Mouse (Mus musculus): Measurements from ENCODE around the gene Pik3c2g. TPM values are rescaled to one million over a fixed set of nuclear protein-coding genes. Genes with fewer than 3 reads are reported as not detected.
A peak's percentile ranks its signal among the peaks of the same experiment; 100 is the strongest.

The Pik3c2g gene
- polyA plus RNA-seq, 1 experiment from 2014 or later: 0.54 TPM

- ATAC-seq (ENCODE audit: low FRiP score, low read depth): no peak
- 92% methylated on average over 21 of the region's 21 CpGs for whole genome bisulfite sequencing
- H3K36me3 ChIP-seq: no peaks in the 10 kb centered on the region
- no peaks in the 10 kb centered on the region for H3K27me3 ChIP-seq
- no peak overlapping the region for H3K4me3 ChIP-seq
- H3K4me2 ChIP-seq (replicated peaks): no peak overlapping the region
- H3K9ac ChIP-seq (replicated peaks): no peak overlapping the region
- no peaks in the 10 kb centered on the region for H3K4me1 ChIP-seq
- H3K27ac ChIP-seq (replicated peaks): no peak overlapping the region
- H3K9me3 ChIP-seq: no peaks in the 10 kb centered on the region
Measured at GRCm38 (mm10) chr6:139851705-139852603, 264.9 kb downstream of the Pik3c2g start.

- no peak for ATAC-seq (ENCODE audit: low FRiP score, low read depth)
- H3K4me2 ChIP-seq (replicated peaks): no peak overlapping the region
Measured at GRCm38 (mm10) chr6:139852836-139853235, 265.8 kb downstream of the Pik3c2g start.

DNA sequence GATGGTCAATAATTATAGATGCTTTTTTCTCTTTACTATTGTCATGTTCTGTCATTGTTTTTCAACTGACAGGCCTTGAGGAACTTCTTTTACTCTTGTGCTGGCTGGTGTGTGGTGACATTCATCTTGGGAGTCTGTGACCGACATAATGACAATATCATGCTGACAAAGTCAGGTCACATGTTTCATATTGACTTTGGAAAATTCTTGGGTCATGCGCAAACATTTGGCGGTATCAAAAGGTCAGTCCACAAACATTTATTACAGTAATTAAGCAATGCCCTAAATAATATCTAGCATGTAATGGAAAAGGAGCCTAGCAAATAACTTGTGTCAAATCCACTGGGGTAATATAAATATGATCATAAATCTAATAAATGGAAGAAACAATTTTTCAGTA lies 273.1 kb downstream of the Pik3c2g start:
- no peak for ATAC-seq (ENCODE audit: low FRiP score, low read depth)
- Histone ChIP-seq H3K9ac (replicated peaks) (no peak overlapping the region), H3K27ac (replicated peaks) (no peak overlapping the region), H3K36me3 (no peaks in the 10 kb centered on the region), H3K4me2 (replicated peaks) (no peak overlapping the region), H3K4me3 (no peak overlapping the region), H3K9me3 (no peaks in the 10 kb centered on the region), H3K27me3 (no peaks in the 10 kb centered on the region), H3K4me1 (no peaks in the 10 kb centered on the region)
- whole genome bisulfite sequencing: 89% methylated on average over 3 of the region's 3 CpGs

More at GRCm38 (mm10) chr6:139852836-139853235, 265.8 kb downstream of the Pik3c2g start:
- Histone ChIP-seq H3K4me3 (no peak overlapping the region), H3K9ac (replicated peaks) (no peak overlapping the region), H3K4me1 (no peaks in the 10 kb centered on the region), H3K9me3 (no peaks in the 10 kb centered on the region), H3K27me3 (no peaks in the 10 kb centered on the region), H3K36me3 (no peaks in the 10 kb centered on the region), H3K27ac (replicated peaks) (no peak overlapping the region)
- 94% methylated on average over 3 of the region's 3 CpGs for WGBS

GRCm38 (mm10) chr6:139861534-139861933 lies 274.5 kb downstream of the Pik3c2g start:
- no peaks in the 10 kb centered on the region for H3K36me3 ChIP-seq
- H3K9ac ChIP-seq (replicated peaks): no peak overlapping the region
- no peak overlapping the region for H3K4me3 ChIP-seq
- no peak for ATAC-seq (ENCODE audit: low FRiP score, low read depth)
- no peaks in the 10 kb centered on the region for H3K4me1 ChIP-seq
- no peak overlapping the region for H3K4me2 ChIP-seq (replicated peaks)
- H3K9me3 ChIP-seq: no peaks in the 10 kb centered on the region
- WGBS: 93% methylated on average over 2 of the region's 2 CpGs
- no peak overlapping the region for H3K27ac ChIP-seq (replicated peaks)
- no peaks in the 10 kb centered on the region for H3K27me3 ChIP-seq

- no peak overlapping the region for H3K4me2 ChIP-seq (replicated peaks)
- no peak overlapping the region for H3K27ac ChIP-seq (replicated peaks)
- no peak overlapping the region for H3K9ac ChIP-seq (replicated peaks)
- no peak for ATAC-seq (ENCODE audit: low FRiP score, low read depth)
- H3K9me3 ChIP-seq: no peaks in the 10 kb centered on the region
- WGBS: 90% methylated on average over 18 of the region's 18 CpGs
- no peaks in the 10 kb centered on the region for H3K36me3 ChIP-seq
- H3K27me3 ChIP-seq: no peaks in the 10 kb centered on the region
- no peak overlapping the region for H3K4me3 ChIP-seq
- no peaks in the 10 kb centered on the region for H3K4me1 ChIP-seq
Measured at GRCm38 (mm10) chr6:139865059-139865673, 278.1 kb downstream of the Pik3c2g start.

- no peak overlapping the region for H3K4me3 ChIP-seq
- H3K27me3 ChIP-seq: no peaks in the 10 kb centered on the region
- no peak overlapping the region for H3K27ac ChIP-seq (replicated peaks)
- no peak overlapping the region for H3K9ac ChIP-seq (replicated peaks)
- no peaks in the 10 kb centered on the region for H3K36me3 ChIP-seq
- H3K9me3 ChIP-seq: no peaks in the 10 kb centered on the region
- no peaks in the 10 kb centered on the region for H3K4me1 ChIP-seq
- ATAC-seq (ENCODE audit: low FRiP score, low read depth): peak; percentile 66
- no peak overlapping the region for H3K4me2 ChIP-seq (replicated peaks)
- WGBS: 48% methylated on average over 3 of the region's 3 CpGs
Measured at GRCm38 (mm10) chr6:139874418-139875176, 287.6 kb downstream of the Pik3c2g start.

DNA sequence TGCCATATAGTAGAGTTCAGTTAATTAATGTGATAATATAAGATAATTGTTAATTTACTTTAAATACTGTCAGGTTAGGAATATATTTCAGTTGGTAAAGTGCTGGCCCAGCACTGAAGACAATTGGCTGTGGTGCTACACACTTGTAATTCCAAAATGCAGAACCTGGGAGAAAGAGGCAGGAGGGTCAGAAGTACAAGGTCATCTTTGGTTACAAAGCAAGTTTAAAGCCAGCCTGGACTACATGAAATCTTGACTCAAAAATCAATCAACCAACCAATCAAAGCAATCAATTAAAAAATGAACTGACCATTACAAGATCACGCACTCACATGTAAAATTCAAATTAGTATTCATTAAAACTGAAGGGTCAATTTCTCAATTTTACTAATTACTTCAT lies 289.7 kb downstream of the Pik3c2g start:
- Histone ChIP-seq H3K4me1 (no peaks in the 10 kb centered on the region), H3K9ac (replicated peaks) (no peak overlapping the region), H3K27me3 (no peaks in the 10 kb centered on the region), H3K27ac (replicated peaks) (no peak overlapping the region), H3K9me3 (no peaks in the 10 kb centered on the region), H3K4me2 (replicated peaks) (no peak overlapping the region), H3K36me3 (no peaks in the 10 kb centered on the region), H3K4me3 (no peak overlapping the region)
- 89% methylated on average over 1 of the region's 1 CpGs for WGBS
- no peak for ATAC-seq (ENCODE audit: low FRiP score, low read depth)

GRCm38 (mm10) chr6:139877476-139878361 lies 290.7 kb downstream of the Pik3c2g start:
- Histone ChIP-seq H3K9me3 (no peaks in the 10 kb centered on the region), H3K4me2 (replicated peaks) (no peak overlapping the region), H3K27ac (replicated peaks) (no peak overlapping the region), H3K4me3 (no peak overlapping the region), H3K27me3 (no peaks in the 10 kb centered on the region), H3K36me3 (no peaks in the 10 kb centered on the region), H3K9ac (replicated peaks) (no peak overlapping the region), H3K4me1 (no peaks in the 10 kb centered on the region)
- 68% methylated on average over 6 of the region's 6 CpGs for WGBS
- ATAC-seq (ENCODE audit: low FRiP score, low read depth): no peak

DNA sequence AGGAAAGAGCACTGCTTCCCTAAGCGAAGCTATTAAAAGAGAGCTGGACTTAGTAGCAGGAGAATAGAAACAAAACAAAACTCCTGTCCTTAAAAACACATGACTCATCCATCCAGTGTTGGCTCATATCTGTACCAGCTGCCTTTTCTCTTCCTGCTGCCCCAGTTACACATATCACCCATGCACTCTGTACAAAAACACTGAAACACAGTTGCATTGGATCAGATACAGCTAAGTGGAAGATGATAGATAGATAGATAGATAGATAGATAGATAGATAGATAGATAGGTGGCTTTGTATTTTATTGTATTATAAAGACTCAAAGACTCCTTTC lies 291.3 kb downstream of the Pik3c2g start:
- H3K9me3 ChIP-seq: no peaks in the 10 kb centered on the region
- 80% methylated on average over 1 of the region's 1 CpGs for WGBS
- H3K9ac ChIP-seq (replicated peaks): no peak overlapping the region
- no peaks in the 10 kb centered on the region for H3K4me1 ChIP-seq
- no peaks in the 10 kb centered on the region for H3K36me3 ChIP-seq
- no peaks in the 10 kb centered on the region for H3K27me3 ChIP-seq
- no peak overlapping the region for H3K4me3 ChIP-seq
- H3K4me2 ChIP-seq (replicated peaks): no peak overlapping the region
- no peak for ATAC-seq (ENCODE audit: low FRiP score, low read depth)
- H3K27ac ChIP-seq (replicated peaks): no peak overlapping the region

DNA sequence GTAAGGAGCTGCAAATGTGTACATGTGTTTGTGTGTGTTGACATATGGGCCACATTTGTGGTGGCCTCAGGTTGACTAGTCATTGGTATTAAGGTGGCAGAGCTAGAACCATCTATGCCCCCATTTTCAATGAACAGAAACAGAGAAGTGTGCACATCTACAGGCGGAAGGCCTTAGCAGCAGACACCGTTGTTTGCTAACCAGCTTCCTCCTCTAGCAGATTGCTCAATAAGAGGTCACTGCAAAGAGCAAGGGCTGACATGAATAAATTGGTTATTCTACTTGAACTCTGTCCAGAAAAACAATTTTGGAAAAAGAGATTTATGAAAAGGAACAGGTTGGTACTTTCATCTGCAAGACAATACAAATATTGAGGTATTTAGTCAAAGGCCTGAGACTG lies 295.1 kb downstream of the Pik3c2g start:
- no peak overlapping the region for H3K4me2 ChIP-seq (replicated peaks)
- H3K27me3 ChIP-seq: no peaks in the 10 kb centered on the region
- H3K4me3 ChIP-seq: no peak overlapping the region
- no peaks in the 10 kb centered on the region for H3K9me3 ChIP-seq
- no peaks in the 10 kb centered on the region for H3K4me1 ChIP-seq
- no peak overlapping the region for H3K27ac ChIP-seq (replicated peaks)
- no peaks in the 10 kb centered on the region for H3K36me3 ChIP-seq
- 84% methylated on average over 2 of the region's 2 CpGs for WGBS
- H3K9ac ChIP-seq (replicated peaks): no peak overlapping the region
- no peak for ATAC-seq (ENCODE audit: low FRiP score, low read depth)

DNA sequence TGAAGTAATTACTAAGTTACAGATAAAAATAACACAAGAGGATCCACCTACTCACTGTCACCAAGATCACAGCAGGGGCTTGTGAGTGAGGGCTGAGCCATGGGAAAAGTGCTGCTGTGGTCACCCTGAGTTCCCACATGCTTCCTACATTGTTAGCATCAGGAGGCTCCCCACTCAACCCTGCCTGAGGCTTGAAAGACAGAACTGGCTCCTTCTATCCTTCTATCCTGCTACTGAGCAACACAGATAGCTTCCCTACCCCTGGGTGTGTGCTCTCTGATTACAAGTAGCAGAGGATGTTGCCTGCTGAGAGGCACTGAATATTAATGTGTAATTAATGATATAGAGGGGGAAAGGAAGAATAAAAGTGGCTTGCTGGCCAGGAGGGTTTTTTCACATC lies 300.2 kb downstream of the Pik3c2g start:
- H3K27me3 ChIP-seq: no peaks in the 10 kb centered on the region
- ATAC-seq (ENCODE audit: low FRiP score, low read depth): no peak
- H3K4me1 ChIP-seq: peaks cover 6% of the 10 kb centered on the region; the same call in 1 of the 2 replicates
- H3K9me3 ChIP-seq: no peaks in the 10 kb centered on the region
- H3K36me3 ChIP-seq: no peaks in the 10 kb centered on the region
- H3K27ac ChIP-seq (replicated peaks): no peak overlapping the region
- H3K4me3 ChIP-seq: no peak overlapping the region
- H3K9ac ChIP-seq (replicated peaks): no peak overlapping the region
- no peak overlapping the region for H3K4me2 ChIP-seq (replicated peaks)

Measured in midbrain, embryonic 12.5 days (tissue).